Mouse (Mus musculus) hindbrain, postnatal 0 days (tissue): ENCODE measurements around the gene Mtor. TPM values are rescaled to one million over a fixed set of nuclear protein-coding genes. Genes with fewer than 3 reads are reported as not detected.

Source experiments
- ATAC-seq: fragments of 200-750 bp; cut with Nextera tagmentation; 2 replicates; pipeline ENCODE4 v1.8.0; 2017; ENCODE audit warnings: mild to moderate bottlenecking, moderate TSS enrichment, moderate library complexity
- DNase-seq: peaks from one replicate; pipeline ENCODE4 v3.0.0-alpha.2; 2015; ENCODE audit warnings: low spot score
- H3K27ac ChIP-seq: fragments of 300-500 bp; sonication (generic); 2 replicates; pipeline ENCODE4 v1.5.1; 2014; ENCODE audit warnings: mild to moderate bottlenecking
- H3K27me3 ChIP-seq: fragments of 300-500 bp; sonication (generic); 2 replicates; pipeline ENCODE4 v1.6.1; 2014; ENCODE audit warnings: low read length, mixed read lengths; ENCODE audit not compliant: insufficient read depth
- H3K36me3 ChIP-seq: fragments of 300-500 bp; sonication (generic); 2 replicates; pipeline ENCODE4 v1.6.1; 2014; ENCODE audit warnings: low read length, mixed read lengths; ENCODE audit not compliant: insufficient read depth
- H3K4me1 ChIP-seq: fragments of 300-500 bp; sonication (generic); 2 replicates; pipeline ENCODE4 v1.6.1; 2014; ENCODE audit warnings: antibody characterized with exemption, low read length, mixed read lengths; ENCODE audit not compliant: insufficient read depth
- H3K4me2 ChIP-seq: fragments of 300-500 bp; sonication (generic); 2 replicates; pipeline ENCODE4 v1.6.1; 2014; ENCODE audit warnings: low read depth, mild to moderate bottlenecking, low read length, moderate library complexity, mixed read lengths
- H3K4me3 ChIP-seq: fragments of 300-500 bp; sonication (generic); 2 replicates; pipeline ENCODE4 v1.5.1; 2014; ENCODE audit warnings: low read length
- H3K9ac ChIP-seq: fragments of 300-500 bp; sonication (generic); replicated peaks from 2 replicates; pipeline ENCODE4 v1.6.1; 2014; ENCODE audit warnings: mild to moderate bottlenecking, low read length, moderate library complexity, mixed read lengths
- H3K9me3 ChIP-seq: fragments of 300-500 bp; sonication (generic); 2 replicates; pipeline ENCODE4 v1.6.1; 2016; ENCODE audit warnings: low read length, mixed read lengths
- CTCF ChIP-seq: IDR thresholded peaks from 2 replicates; pipeline ENCODE4 v1.5.1; 2016; ENCODE audit warnings: antibody characterized with exemption, control low read depth, low read depth
- WGBS: fragments of 180-500 bp; shearing (Covaris S2); extraction: QIAGEN DNeasy Blood & Tissue Kit; methylation state at CpG from one replicate; pipeline ENCODE4 v1.1.7; 2014; 5-methylcytosine and 5-hydroxymethylcytosine counted together
- polyA plus RNA-seq: library from polyadenylated mRNA; unstranded; fragments of >200 nt; fragmentation: Nextera tagmentation; extraction: Ambion mirVana; gene quantifications from 2 replicates; pipeline ENCODE4 v1.2.1, GENCODE M21; 2015
- total RNA-seq: library from RNA; depleted of rRNA; stranded (reverse); fragments of >200 nt; gene quantifications from 2 replicates; pipeline ENCODE4 v1.2.3, GENCODE M21; 2014

The Mtor gene
- total and polyA plus RNA-seq, 2 experiments from 2014 or later = 29.2 to 58.2 TPM

DNA sequence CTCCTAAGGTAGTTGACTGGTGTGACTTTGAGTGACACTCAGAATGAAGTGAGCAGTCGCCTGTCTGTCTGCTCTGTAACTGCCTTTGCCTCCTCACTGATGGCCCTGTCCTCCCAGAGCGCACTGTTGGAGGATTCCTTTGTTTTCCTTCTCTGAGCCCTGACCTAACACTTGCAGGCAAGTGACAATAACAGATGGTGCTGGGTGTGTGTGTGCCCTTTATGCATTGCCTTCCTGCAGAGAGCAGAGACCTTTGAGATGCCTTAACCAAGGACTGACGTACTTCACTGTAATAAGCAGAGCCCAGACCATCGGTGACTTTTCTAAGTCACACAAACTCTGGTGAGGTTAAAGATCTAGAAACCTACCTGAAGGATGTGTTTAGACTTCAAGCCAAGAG is 82.9 kb downstream of the Mtor start:
- Histone ChIP-seq H3K4me1 (no peaks in the 10 kb centered on the region), H3K27ac (no peak overlapping the region), H3K9ac (no peak overlapping the region), H3K9me3 (no peaks in the 10 kb centered on the region), H3K4me3 (no peak overlapping the region), H3K27me3 (no peaks in the 10 kb centered on the region), H3K4me2 (no peak overlapping the region), H3K36me3 (peaks cover 86% of the 10 kb centered on the region)
- no peak for DNase-seq
- TF ChIP-seq CTCF = no peak
- 55% methylated on average over 4 of the region's 4 CpGs for WGBS
- no peak for ATAC-seq

DNA sequence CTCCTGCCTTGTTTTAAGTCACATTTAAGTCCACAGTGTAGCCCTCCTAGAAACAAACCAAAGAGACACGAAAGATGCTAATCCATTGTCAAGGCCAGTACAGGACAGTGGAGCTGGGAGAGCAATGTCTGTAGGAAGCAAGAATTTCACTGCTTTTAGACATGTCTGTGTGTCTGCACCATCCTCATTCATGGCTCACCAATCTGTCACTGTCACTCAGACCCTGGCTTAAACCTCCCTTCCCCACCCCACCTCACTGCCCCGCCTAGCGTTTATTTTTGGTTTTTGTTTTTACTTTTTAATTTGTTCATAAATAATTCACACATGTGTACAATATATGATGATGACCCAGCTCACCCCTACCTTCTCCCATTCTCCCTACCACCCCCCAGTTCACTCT is 84.1 kb downstream of the Mtor start:
- no peaks in the 10 kb centered on the region for H3K4me1 ChIP-seq
- TF ChIP-seq CTCF = no peak
- H3K9ac ChIP-seq = no peak overlapping the region
- WGBS = 94% methylated on average over 3 of the region's 3 CpGs
- H3K4me3 ChIP-seq = no peak overlapping the region
- peaks cover 87% of the 10 kb centered on the region for H3K36me3 ChIP-seq
- no peaks in the 10 kb centered on the region for H3K9me3 ChIP-seq
- H3K27ac ChIP-seq = no peak overlapping the region
- H3K4me2 ChIP-seq = no peak overlapping the region
- no peaks in the 10 kb centered on the region for H3K27me3 ChIP-seq
- ATAC-seq (no peak), DNase-seq (no peak)

DNA sequence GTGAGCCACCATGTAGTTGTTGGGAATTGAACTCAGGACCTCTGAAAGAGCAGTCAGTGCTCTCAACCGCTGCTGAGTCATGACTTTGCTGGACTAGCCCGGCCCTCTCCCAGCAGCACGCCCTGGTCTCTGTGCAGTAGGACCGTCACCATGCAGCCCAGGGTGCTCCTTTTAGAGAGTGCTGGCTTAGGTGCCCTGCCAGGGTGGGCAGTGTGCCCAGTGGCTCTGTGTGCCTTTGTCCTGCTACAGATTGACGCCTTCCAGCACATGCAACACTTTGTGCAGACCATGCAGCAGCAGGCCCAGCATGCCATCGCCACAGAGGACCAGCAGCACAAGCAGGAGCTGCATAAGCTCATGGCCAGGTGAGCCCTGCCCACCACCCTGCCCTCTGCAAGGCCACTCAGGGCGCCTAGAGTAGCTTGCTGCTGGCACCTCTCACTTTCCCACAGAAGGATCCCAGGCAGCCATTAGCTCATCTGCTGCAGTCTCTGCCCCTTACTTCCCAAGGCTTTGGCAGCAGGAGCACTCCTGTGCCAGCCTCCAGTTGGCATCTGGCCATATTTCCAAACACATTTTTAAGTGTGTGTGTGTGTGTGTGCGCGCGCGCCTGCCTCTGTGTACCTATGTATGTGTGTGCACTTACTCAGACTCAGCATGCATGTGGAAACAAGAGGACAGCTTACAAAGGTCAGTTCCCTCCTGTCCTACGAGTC is 85.4 kb downstream of the Mtor start:
- DNase-seq = peak; percentile 68
- no peaks in the 10 kb centered on the region for H3K27me3 ChIP-seq
- 65% methylated on average over 12 of the region's 12 CpGs for WGBS
- no peak overlapping the region for H3K4me2 ChIP-seq
- H3K4me1 ChIP-seq = no peaks in the 10 kb centered on the region
- H3K36me3 ChIP-seq = peaks cover 89% of the 10 kb centered on the region
- no peak overlapping the region for H3K4me3 ChIP-seq
- no peak for TF ChIP-seq CTCF
- no peaks in the 10 kb centered on the region for H3K9me3 ChIP-seq
- ATAC-seq = peak; percentile 84
- no peak overlapping the region for H3K9ac ChIP-seq
- peak overlapping the region; percentile 51; the same call in 1 of the 2 replicates for H3K27ac ChIP-seq

DNA sequence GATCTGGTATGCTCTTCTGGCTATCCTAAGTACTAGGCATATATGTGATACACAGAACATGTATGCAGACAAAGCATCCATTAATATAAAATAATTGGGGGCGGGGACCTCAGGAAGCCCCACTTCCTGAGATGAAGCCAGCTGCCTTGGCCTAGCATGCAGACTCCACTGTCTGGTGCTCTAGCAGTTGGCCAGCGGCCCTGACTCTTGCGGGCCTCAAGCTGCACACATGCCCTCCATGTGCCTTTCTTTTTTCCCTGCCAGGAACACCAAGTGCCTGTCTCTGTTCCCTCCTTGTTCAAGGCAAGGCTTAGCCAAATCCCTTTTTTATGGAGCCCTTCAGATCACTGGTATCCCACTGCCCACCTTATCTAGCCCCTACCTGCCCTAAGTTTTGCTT is 87.5 kb downstream of the Mtor start:
- no peaks in the 10 kb centered on the region for H3K9me3 ChIP-seq
- DNase-seq = no peak
- no peak for ATAC-seq
- H3K27me3 ChIP-seq = no peaks in the 10 kb centered on the region
- H3K36me3 ChIP-seq = peaks cover 96% of the 10 kb centered on the region
- no peak overlapping the region for H3K9ac ChIP-seq
- no peak for TF ChIP-seq CTCF
- H3K4me2 ChIP-seq = no peak overlapping the region
- no peaks in the 10 kb centered on the region for H3K4me1 ChIP-seq
- H3K27ac ChIP-seq = no peak overlapping the region
- H3K4me3 ChIP-seq = no peak overlapping the region
- 68% methylated on average over 3 of the region's 3 CpGs for WGBS

DNA sequence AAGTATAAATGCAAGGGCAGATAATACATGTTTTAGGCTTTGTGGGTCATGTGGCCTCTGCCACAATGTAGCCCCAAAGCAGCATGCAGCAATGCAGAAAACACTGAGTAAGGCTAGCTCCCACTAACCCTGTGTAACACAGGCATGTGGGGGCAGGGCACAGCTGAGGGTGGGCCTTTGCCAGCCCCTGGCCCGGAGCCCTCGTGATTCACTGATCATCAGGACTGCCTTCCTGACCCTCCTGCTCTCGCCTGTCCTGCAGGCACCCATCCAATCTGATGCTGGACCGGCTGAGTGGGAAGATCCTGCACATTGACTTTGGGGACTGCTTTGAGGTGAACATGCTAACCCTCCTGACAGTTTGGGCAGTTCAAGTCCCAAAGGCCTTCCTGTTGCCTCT is 100.7 kb downstream of the Mtor start:
- DNase-seq (no peak), ATAC-seq (no peak)
- Histone ChIP-seq H3K27me3 (no peaks in the 10 kb centered on the region), H3K4me1 (no peaks in the 10 kb centered on the region), H3K4me2 (no peak overlapping the region), H3K4me3 (no peak overlapping the region), H3K9ac (no peak overlapping the region), H3K27ac (no peak overlapping the region), H3K36me3 (peaks cover 78% of the 10 kb centered on the region), H3K9me3 (no peaks in the 10 kb centered on the region)
- TF ChIP-seq CTCF = no peak
- 80% methylated on average over 4 of the region's 4 CpGs for WGBS

DNA sequence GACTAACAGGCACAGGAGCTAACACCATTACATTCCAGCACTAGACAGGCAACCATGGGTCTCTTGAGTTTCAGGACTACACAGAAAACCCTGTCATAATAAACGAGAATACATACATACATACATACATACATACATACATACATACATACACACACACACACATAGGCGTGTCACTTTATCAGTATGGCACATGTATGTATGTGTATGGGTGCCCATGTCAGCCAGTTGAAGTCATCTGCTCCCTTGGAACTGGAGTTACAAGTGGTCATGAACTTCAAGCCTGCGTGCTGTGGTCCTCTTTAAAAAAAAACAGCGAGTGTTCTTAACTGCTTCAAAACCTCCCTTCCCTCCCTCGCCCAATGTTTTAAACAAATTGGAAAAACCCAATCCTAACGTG is 109.4 kb downstream of the Mtor start:
- peak overlapping the region; percentile 76 for H3K4me3 ChIP-seq
- peak overlapping the region; percentile 71 for H3K4me2 ChIP-seq
- WGBS = 30% methylated on average over 6 of the region's 6 CpGs
- H3K9ac ChIP-seq = peak overlapping the region; percentile 81
- H3K27me3 ChIP-seq = no peaks in the 10 kb centered on the region
- TF ChIP-seq CTCF = no peak
- peaks cover 4% of the 10 kb centered on the region; the same call in 1 of the 2 replicates for H3K4me1 ChIP-seq
- ATAC-seq (no peak; the same call in 1 of the 2 replicates), DNase-seq (no peak)
- peaks cover 55% of the 10 kb centered on the region for H3K36me3 ChIP-seq
- no peaks in the 10 kb centered on the region for H3K9me3 ChIP-seq
- H3K27ac ChIP-seq = peak overlapping the region; percentile 91

DNA sequence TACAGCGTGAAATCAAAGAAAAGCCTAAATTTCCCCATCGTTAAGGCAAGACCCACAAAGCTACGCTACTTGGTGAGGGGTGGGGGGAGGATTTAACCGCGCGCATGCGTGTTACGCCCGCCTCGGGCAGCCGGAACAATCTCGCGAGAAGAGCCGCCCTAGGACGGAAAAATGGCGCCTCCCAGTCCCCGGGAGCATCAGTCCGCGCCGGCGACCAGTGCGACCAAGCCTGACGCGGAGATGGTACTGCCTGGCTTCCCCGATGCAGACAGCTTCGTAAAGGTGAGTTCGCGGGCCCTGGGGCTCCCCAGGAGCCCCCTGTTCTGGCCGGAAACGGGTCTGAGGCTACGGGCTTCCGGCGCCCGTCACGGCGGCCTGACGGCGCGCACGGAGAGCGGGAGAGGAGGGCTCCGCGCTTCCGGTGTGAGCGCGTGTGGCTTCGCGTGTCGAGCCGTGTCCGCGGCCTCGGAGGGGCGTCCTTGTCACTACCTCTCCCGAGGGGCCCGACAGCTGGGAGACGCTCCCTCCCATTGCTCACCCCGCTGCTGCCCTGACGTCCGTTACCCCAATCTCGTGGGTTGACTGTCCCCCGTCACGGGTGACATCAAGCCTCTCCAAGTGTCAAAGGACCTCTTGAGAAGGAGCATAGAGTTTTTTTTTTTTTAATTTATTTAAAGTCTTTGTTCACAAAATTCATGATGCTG is 110.0 kb downstream of the Mtor start, which contains the start of gene Exosc10:
Exosc10 (plus strand) TSS at position 133 of the 704 bp plus-strand sequence.
- H3K27me3 ChIP-seq = no peaks in the 10 kb centered on the region
- under 1% methylated on average over 63 of the region's 63 CpGs for WGBS
- peak within 1 kb of the TSS; percentile 71 for H3K4me2 ChIP-seq
- ATAC-seq (peak; percentile 96), DNase-seq (peak; percentile 96)
- H3K9me3 ChIP-seq = no peaks in the 10 kb centered on the region
- peak within 1 kb of the TSS; percentile 76 for H3K4me3 ChIP-seq
- H3K36me3 ChIP-seq = peaks cover 55% of the 10 kb centered on the region
- peak within 1 kb of the TSS; percentile 81 for H3K9ac ChIP-seq
- no peak for TF ChIP-seq CTCF
- peak within 1 kb of the TSS; percentile 91 for H3K27ac ChIP-seq
- peaks cover 4% of the 10 kb centered on the region; the same call in 1 of the 2 replicates for H3K4me1 ChIP-seq
